Mouse (Mus musculus) embryonic facial prominence, embryonic 12.5 days (tissue): ENCODE results near the gene Sec24b. TPM values are rescaled to one million over a fixed set of nuclear protein-coding genes. Genes with fewer than 3 reads are reported as not detected.

Experiments
- ATAC-seq: fragments of 200-750 bp; cut with Nextera tagmentation; 2 replicates; pipeline ENCODE4 v1.8.0; 2017; ENCODE audit not compliant: insufficient number of reproducible peaks, insufficient read depth, low FRiP score, low TSS enrichment
- H3K27ac ChIP-seq: fragments of 300-500 bp; sonication (generic); 2 replicates; pipeline ENCODE4 v1.5.1; 2016; ENCODE audit warnings: mild to moderate bottlenecking
- H3K27me3 ChIP-seq: fragments of 300-500 bp; sonication (generic); 2 replicates; pipeline ENCODE4 v1.6.1; 2016; ENCODE audit warnings: mild to moderate bottlenecking, moderate library complexity
- H3K36me3 ChIP-seq: fragments of 300-500 bp; sonication (generic); 2 replicates; pipeline ENCODE4 v1.6.1; 2016; ENCODE audit warnings: mild to moderate bottlenecking
- H3K4me1 ChIP-seq: fragments of 300-500 bp; sonication (generic); 2 replicates; pipeline ENCODE4 v1.6.1; 2016
- H3K4me2 ChIP-seq: fragments of 300-500 bp; sonication (generic); replicated peaks from 2 replicates; pipeline ENCODE4 v1.6.1; 2016; ENCODE audit warnings: mild to moderate bottlenecking, moderate library complexity
- H3K4me3 ChIP-seq: fragments of 300-500 bp; sonication (generic); 2 replicates; pipeline ENCODE4 v1.5.1; 2016; ENCODE audit warnings: mild to moderate bottlenecking
- H3K9ac ChIP-seq: fragments of 300-500 bp; sonication (generic); 2 replicates; pipeline ENCODE4 v1.6.1; 2016; ENCODE audit warnings: mild to moderate bottlenecking, moderate library complexity
- H3K9me3 ChIP-seq: fragments of 300-500 bp; sonication (generic); 2 replicates; pipeline ENCODE4 v1.6.1; 2016; ENCODE audit warnings: mild to moderate bottlenecking, moderate library complexity
- WGBS: fragments of 180-500 bp; shearing (Covaris S2); methylation state at CpG from one replicate; pipeline ENCODE4 v1.1.7; 2016; 5-methylcytosine and 5-hydroxymethylcytosine counted together
- polyA plus RNA-seq: library from polyadenylated mRNA; unstranded; fragments of >200 nt; fragmentation: Nextera tagmentation; extraction: Ambion mirVana; gene quantifications from 2 replicates; pipeline ENCODE4 v1.2.1, GENCODE M21; 2016

Gene Sec24b
- polyA plus RNA-seq, 1 experiment from 2014 or later = 34.3 TPM

- Histone ChIP-seq H3K27me3 (peaks cover 23% of the 10 kb centered on the region), H3K4me2 (peak within 1 kb of the TSS; percentile 99), H3K9me3 (no peaks in the 10 kb centered on the region), H3K27ac (no peak within 1 kb of the TSS), H3K4me1 (peaks cover 12% of the 10 kb centered on the region), H3K9ac (peak within 1 kb of the TSS; percentile 56), H3K4me3 (peak within 1 kb of the TSS; percentile 57), H3K36me3 (no peaks in the 10 kb centered on the region)
- ATAC-seq = peak; percentile 72
- WGBS = under 1% methylated on average over 63 of the region's 63 CpGs
These were observed 91.6 kb downstream of the Sec24b start, which contains the start of gene Mcub for GRCm38 (mm10) chr3:129969432-129970395. TSS of gene Mcub (minus strand) at chr3:129970206.

- no peak overlapping the region for H3K27ac ChIP-seq
- peak overlapping the region; percentile 56; the same call in 1 of the 2 replicates for H3K9ac ChIP-seq
- ATAC-seq = no peak
- peak overlapping the region; percentile 57 for H3K4me3 ChIP-seq
- no peaks in the 10 kb centered on the region for H3K9me3 ChIP-seq
- 32% methylated on average over 10 of the region's 10 CpGs for WGBS
- H3K27me3 ChIP-seq = peaks cover 23% of the 10 kb centered on the region
- H3K4me1 ChIP-seq = peaks cover 12% of the 10 kb centered on the region
- peak overlapping the region; percentile 99 for H3K4me2 ChIP-seq
- H3K36me3 ChIP-seq = no peaks in the 10 kb centered on the region
These were observed 92.3 kb downstream of the Sec24b start for GRCm38 (mm10) chr3:129969031-129969430.

GRCm38 (mm10) chr3:129967874-129968273 is 93.5 kb downstream of the Sec24b start:
- H3K4me3 ChIP-seq = no peak overlapping the region
- 81% methylated on average over 9 of the region's 9 CpGs for WGBS
- no peaks in the 10 kb centered on the region for H3K9me3 ChIP-seq
- no peak overlapping the region for H3K4me2 ChIP-seq
- no peak overlapping the region for H3K9ac ChIP-seq
- H3K27ac ChIP-seq = no peak overlapping the region
- H3K4me1 ChIP-seq = peaks cover 12% of the 10 kb centered on the region
- H3K36me3 ChIP-seq = no peaks in the 10 kb centered on the region
- ATAC-seq = no peak
- peaks cover 23% of the 10 kb centered on the region for H3K27me3 ChIP-seq

- H3K27ac ChIP-seq = no peak overlapping the region
- H3K27me3 ChIP-seq = peaks cover 20% of the 10 kb centered on the region
- H3K4me2 ChIP-seq = no peak overlapping the region
- no peaks in the 10 kb centered on the region for H3K4me1 ChIP-seq
- no peak overlapping the region for H3K9ac ChIP-seq
- no peak for ATAC-seq
- H3K4me3 ChIP-seq = no peak overlapping the region
- WGBS = 90% methylated on average over 8 of the region's 8 CpGs
- no peaks in the 10 kb centered on the region for H3K9me3 ChIP-seq
- H3K36me3 ChIP-seq = no peaks in the 10 kb centered on the region
These were observed 96.7 kb downstream of the Sec24b start for GRCm38 (mm10) chr3:129964681-129965080.

- Histone ChIP-seq H3K9ac (no peak overlapping the region), H3K36me3 (no peaks in the 10 kb centered on the region), H3K4me3 (no peak overlapping the region), H3K9me3 (no peaks in the 10 kb centered on the region), H3K27ac (no peak overlapping the region), H3K4me2 (no peak overlapping the region), H3K4me1 (no peaks in the 10 kb centered on the region), H3K27me3 (0 out of 2 replicates have a peak, but pooled peaks cover 2% of the 10 kb centered on the region)
- WGBS = 79% methylated on average over 8 of the region's 8 CpGs
- no peak for ATAC-seq
These were observed 98.8 kb downstream of the Sec24b start for GRCm38 (mm10) chr3:129962533-129962932.

- no peak overlapping the region for H3K4me2 ChIP-seq
- H3K27me3 ChIP-seq = no peaks in the 10 kb centered on the region
- no peak for ATAC-seq
- no peaks in the 10 kb centered on the region for H3K4me1 ChIP-seq
- no peaks in the 10 kb centered on the region for H3K36me3 ChIP-seq
- H3K27ac ChIP-seq = no peak overlapping the region
- no peak overlapping the region for H3K4me3 ChIP-seq
- no peaks in the 10 kb centered on the region for H3K9me3 ChIP-seq
- 88% methylated on average over 4 of the region's 4 CpGs for WGBS
- no peak overlapping the region for H3K9ac ChIP-seq
These were observed 108.1 kb downstream of the Sec24b start for GRCm38 (mm10) chr3:129953296-129953695.

- ATAC-seq = no peak
- Histone ChIP-seq H3K4me3 (no peak overlapping the region), H3K27me3 (no peaks in the 10 kb centered on the region), H3K4me1 (no peaks in the 10 kb centered on the region), H3K9me3 (no peaks in the 10 kb centered on the region), H3K9ac (no peak overlapping the region), H3K4me2 (no peak overlapping the region), H3K36me3 (no peaks in the 10 kb centered on the region), H3K27ac (no peak overlapping the region)
- 87% methylated on average over 5 of the region's 5 CpGs for WGBS
These were observed 112.1 kb downstream of the Sec24b start for GRCm38 (mm10) chr3:129949158-129949773.

- Histone ChIP-seq H3K27me3 (no peaks in the 10 kb centered on the region), H3K27ac (no peak overlapping the region), H3K4me2 (no peak overlapping the region), H3K4me3 (no peak overlapping the region), H3K36me3 (no peaks in the 10 kb centered on the region), H3K4me1 (no peaks in the 10 kb centered on the region), H3K9ac (no peak overlapping the region), H3K9me3 (no peaks in the 10 kb centered on the region)
- 91% methylated on average over 5 of the region's 5 CpGs for WGBS
- no peak for ATAC-seq
These were observed 113.0 kb downstream of the Sec24b start for GRCm38 (mm10) chr3:129948359-129948758.

GRCm38 (mm10) chr3:129946217-129946914 is 115.0 kb downstream of the Sec24b start:
- no peak overlapping the region for H3K4me2 ChIP-seq
- no peaks in the 10 kb centered on the region for H3K27me3 ChIP-seq
- H3K9ac ChIP-seq = no peak overlapping the region
- no peaks in the 10 kb centered on the region for H3K9me3 ChIP-seq
- 79% methylated on average over 5 of the region's 5 CpGs for WGBS
- H3K27ac ChIP-seq = no peak overlapping the region
- no peak overlapping the region for H3K4me3 ChIP-seq
- H3K36me3 ChIP-seq = no peaks in the 10 kb centered on the region
- no peak for ATAC-seq
- H3K4me1 ChIP-seq = no peaks in the 10 kb centered on the region

- Histone ChIP-seq H3K9me3 (no peaks in the 10 kb centered on the region), H3K36me3 (no peaks in the 10 kb centered on the region), H3K4me3 (no peak overlapping the region), H3K4me1 (no peaks in the 10 kb centered on the region), H3K27ac (no peak overlapping the region), H3K27me3 (no peaks in the 10 kb centered on the region), H3K9ac (no peak overlapping the region), H3K4me2 (no peak overlapping the region)
- 77% methylated on average over 4 of the region's 4 CpGs for WGBS
- no peak for ATAC-seq
These were observed 117.5 kb downstream of the Sec24b start for GRCm38 (mm10) chr3:129943813-129944212.

- H3K36me3 ChIP-seq = no peaks in the 10 kb centered on the region
- H3K27me3 ChIP-seq = no peaks in the 10 kb centered on the region
- WGBS = 87% methylated on average over 1 of the region's 1 CpGs
These were observed 120.1 kb downstream of the Sec24b start for GRCm38 (mm10) chr3:129941291-129941690.

More at GRCm38 (mm10) chr3:129941291-129941690, 120.1 kb downstream of the Sec24b start:
- H3K9ac ChIP-seq = no peak overlapping the region
- H3K4me3 ChIP-seq = no peak overlapping the region
- no peak overlapping the region for H3K27ac ChIP-seq
- H3K4me2 ChIP-seq = no peak overlapping the region
- no peak for ATAC-seq
- no peaks in the 10 kb centered on the region for H3K9me3 ChIP-seq
- H3K4me1 ChIP-seq = no peaks in the 10 kb centered on the region
